Mouse (Mus musculus) C2C12 (cell line): ENCODE measurements at regions not wholly inside any gene's neighbourhood (a gene's known extent, or its start where the extent isn't known, plus 50 kb on each side); places are given as distances from the start of the nearest gene placed in this dataset.

Source experiments
- CEBPB ChIP-seq: IDR thresholded peaks from one replicate; pipeline ENCODE4 v1.6.1; 2011; ENCODE audit warnings: low read depth, mild to moderate bottlenecking, control low read depth, moderate library complexity
- CTCF ChIP-seq: IDR thresholded peaks from one replicate; pipeline ENCODE4 v1.5.1; 2011; ENCODE audit not compliant: control insufficient read depth, insufficient read depth, insufficient read length
- MAX ChIP-seq: IDR thresholded peaks from one replicate; pipeline ENCODE4 v1.6.1; 2011; ENCODE audit warnings: mild to moderate bottlenecking, control low read depth
- USF1 ChIP-seq: IDR thresholded peaks from one replicate; pipeline ENCODE4 v1.6.1; 2011; ENCODE audit warnings: low read depth, mild to moderate bottlenecking, control low read depth, moderate library complexity

DNA sequence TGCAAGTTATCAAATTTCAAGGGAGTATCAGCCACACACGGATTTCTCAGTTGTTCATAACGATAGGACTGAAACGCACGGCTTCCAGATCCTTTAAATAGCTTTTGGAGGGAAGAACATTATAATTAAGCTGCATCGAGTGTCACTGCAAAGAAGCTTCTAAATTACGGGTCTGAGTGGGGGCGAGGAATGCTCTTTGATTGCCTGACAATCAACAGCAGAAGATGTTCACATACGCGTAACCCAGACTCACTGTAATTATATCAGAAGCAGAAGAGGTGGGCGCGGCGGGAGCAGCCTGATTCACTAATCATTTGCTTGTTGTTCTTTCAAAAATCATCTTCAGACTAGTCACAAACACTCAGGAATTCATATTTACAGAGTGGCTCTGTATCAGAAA is 99.0 kb upstream of the Gls start:
- TF ChIP-seq CTCF (no peak), CEBPB (no peak), MAX (no peak), USF1 (no peak)
